Mouse (Mus musculus) CH12.LX (cell line): ENCODE results near the gene Rnf5. TPM values are rescaled to one million over a fixed set of nuclear protein-coding genes. Genes with fewer than 3 reads are reported as not detected.

ENCODE experiments used
- DNase-seq: peaks from one replicate; pipeline ENCODE4 v3.0.0-alpha.2; 2013; ENCODE audit errors: extremely low read depth
- H3K27ac ChIP-seq: 2 replicates; pipeline ENCODE4 v1.5.1; 2012; ENCODE audit warnings: low read depth, mild to moderate bottlenecking, control low read depth, moderate library complexity; ENCODE audit not compliant: insufficient read depth
- H3K27me3 ChIP-seq: replicated peaks from 2 replicates; pipeline ENCODE3; 2012; ENCODE audit warnings: inconsistent platforms
- H3K36me3 ChIP-seq, 2 experiments: replicated peaks in 1 of 2; 2 replicates each; pipeline versions ENCODE3 to v1.6.1; 2012; ENCODE audit warnings: inconsistent platforms in 1 of 2, low read length in 1 of 2, mild to moderate bottlenecking in 1 of 2, mixed read lengths in 1 of 2, moderate library complexity in 1 of 2; ENCODE audit not compliant: control insufficient read depth in 1 of 2, insufficient read depth in 1 of 2
- H3K4me1 ChIP-seq, 2 experiments: 2 replicates each; pipeline ENCODE4 v1.6.1; 2012; ENCODE audit warnings: inconsistent platforms in 1 of 2, moderate library complexity in 1 of 2; ENCODE audit not compliant: insufficient read depth in 2 of 2, control insufficient read depth in 1 of 2
- H3K4me2 ChIP-seq: 2 replicates; pipeline ENCODE4 v1.6.1; 2012; ENCODE audit warnings: low read depth, mild to moderate bottlenecking, control low read depth; ENCODE audit not compliant: poor library complexity, insufficient read depth, severe bottlenecking
- H3K4me3 ChIP-seq, 3 experiments: fragments of 150-350 bp in 1 of 3; sonication (generic) in 1 of 3; replicated peaks in 1 of 3; 2 replicates each; pipeline versions ENCODE3 to v1.5.1; 2011 to 2012; ENCODE audit warnings: low read depth in 2 of 3, low read length in 2 of 3, mild to moderate bottlenecking in 2 of 3, moderate library complexity in 2 of 3, control low read depth in 1 of 3, improper control_type of control experiment in 1 of 3, inconsistent platforms in 1 of 3, mixed read lengths in 1 of 3; ENCODE audit not compliant: poor library complexity in 1 of 3
- H3K79me2 ChIP-seq: replicated peaks from 2 replicates; pipeline ENCODE4 v1.6.1; 2012; ENCODE audit warnings: mild to moderate bottlenecking, moderate library complexity; ENCODE audit not compliant: control insufficient read depth, poor library complexity, insufficient read depth, severe bottlenecking; ENCODE audit errors: extremely low read depth
- H3K9ac ChIP-seq: 2 replicates; pipeline ENCODE4 v1.6.1; 2012; ENCODE audit warnings: low read depth, mild to moderate bottlenecking, control low read depth, moderate library complexity; ENCODE audit not compliant: insufficient read depth
- H3K9me3 ChIP-seq: replicated peaks from 2 replicates; pipeline ENCODE3; 2012; ENCODE audit warnings: low read length, inconsistent platforms, mixed read lengths
- CHD1 ChIP-seq: IDR thresholded peaks from 2 replicates; pipeline ENCODE4 v1.6.1; 2012; ENCODE audit warnings: low read depth, low read length, improper control_type of control experiment, inconsistent platforms
- CTCF ChIP-seq, 2 experiments: IDR thresholded peaks in 1 of 2; conservative IDR thresholded peaks in 1 of 2; 2 replicates each; pipeline ENCODE4 v1.5.1; 2011 to 2012; ENCODE audit warnings: low read depth in 2 of 2, low read length in 2 of 2, improper control_type of control experiment in 1 of 2, inconsistent platforms in 1 of 2, mild to moderate bottlenecking in 1 of 2, moderate library complexity in 1 of 2
- ELF1 ChIP-seq: IDR thresholded peaks from 2 replicates; pipeline ENCODE4 v1.6.1; 2014; ENCODE audit warnings: low read depth, mild to moderate bottlenecking, inconsistent platforms, low read length, improper control_type of control experiment
- EP300 ChIP-seq: IDR thresholded peaks from 2 replicates; pipeline ENCODE4 v1.6.1; 2011; ENCODE audit warnings: low read length, improper control_type of control experiment
- ETS1 ChIP-seq: conservative IDR thresholded peaks from 2 replicates; pipeline ENCODE4 v1.6.1; 2012; ENCODE audit warnings: low read depth, mild to moderate bottlenecking, inconsistent platforms, low read length, improper control_type of control experiment, moderate library complexity
- HCFC1 ChIP-seq: IDR thresholded peaks from 2 replicates; pipeline ENCODE4 v1.6.1; 2012; ENCODE audit warnings: low read depth, mild to moderate bottlenecking, inconsistent platforms, low read length, improper control_type of control experiment
- JUN ChIP-seq: IDR thresholded peaks from 2 replicates; pipeline ENCODE4 v1.6.1; 2011; ENCODE audit warnings: low read depth, mild to moderate bottlenecking, low read length, improper control_type of control experiment, moderate library complexity; ENCODE audit not compliant: insufficient read depth
- KAT2A ChIP-seq: IDR thresholded peaks from 2 replicates; pipeline ENCODE4 v1.6.1; 2012; ENCODE audit warnings: low read length, improper control_type of control experiment, inconsistent platforms; ENCODE audit not compliant: insufficient replicate concordance
- MAFK ChIP-seq: IDR thresholded peaks from 2 replicates; pipeline ENCODE4 v1.6.1; 2011; ENCODE audit warnings: low read length, improper control_type of control experiment; ENCODE audit not compliant: insufficient replicate concordance
- MAZ ChIP-seq: IDR thresholded peaks from 2 replicates; pipeline ENCODE4 v1.6.1; 2012; ENCODE audit warnings: low read depth, mild to moderate bottlenecking, inconsistent platforms, low read length, improper control_type of control experiment, moderate library complexity
- NELFE ChIP-seq: IDR thresholded peaks from 2 replicates; pipeline ENCODE4 v1.6.1; 2011; ENCODE audit warnings: low read depth, low read length, improper control_type of control experiment
- POLR2AphosphoS2 ChIP-seq: IDR thresholded peaks from 2 replicates; pipeline ENCODE4 v1.6.1; 2011; ENCODE audit warnings: low read depth, low read length, improper control_type of control experiment
- RCOR1 ChIP-seq: conservative IDR thresholded peaks from 2 replicates; pipeline ENCODE4 v1.6.1; 2012; ENCODE audit warnings: low read depth, mild to moderate bottlenecking, inconsistent platforms, low read length, improper control_type of control experiment
- TBP ChIP-seq: conservative IDR thresholded peaks from 2 replicates; pipeline ENCODE4 v1.6.1; 2011; ENCODE audit warnings: low read depth, low read length, improper control_type of control experiment
- TCF12 ChIP-seq: IDR thresholded peaks from 2 replicates; pipeline ENCODE4 v1.6.1; 2014; ENCODE audit warnings: low read depth, mild to moderate bottlenecking, inconsistent platforms, low read length, improper control_type of control experiment
- USF1 ChIP-seq: IDR thresholded peaks from 2 replicates; pipeline ENCODE4 v1.6.1; 2014; ENCODE audit warnings: low read depth, mild to moderate bottlenecking, inconsistent platforms, low read length, improper control_type of control experiment
- ZC3H11A ChIP-seq: IDR thresholded peaks from 2 replicates; pipeline ENCODE4 v1.6.1; 2012; ENCODE audit warnings: low read depth, mild to moderate bottlenecking, inconsistent platforms, low read length, improper control_type of control experiment
- ZMIZ1 ChIP-seq: IDR thresholded peaks from 2 replicates; pipeline ENCODE4 v1.6.1; 2012; ENCODE audit warnings: low read depth, mild to moderate bottlenecking, inconsistent platforms, low read length, improper control_type of control experiment
- dilution Hi-C: fragments of 300-500 bp; cut with MboI; formaldehyde crosslinking; loops from 2 replicates; pipeline ENCODE4 v1.14.3; 2020; ENCODE audit warnings: low sequenced_read_pairs; ENCODE audit not compliant: extremely low pct_unique_long_range_greater_than_20kb, extremely low pct_ligation_motif_present
- in situ Hi-C: fragments of 300-500 bp; cut with MboI; formaldehyde crosslinking; loops from 3 replicates; pipeline ENCODE4 v1.14.3; 2019; ENCODE audit warnings: low sequenced_read_pairs, low pct_ligation_motif_present, low pct_unique_long_range_greater_than_20kb, mixed read lengths
- polyA plus RNA-seq: library from polyadenylated mRNA; unstranded; fragments of >175 nt; gene quantifications from 2 replicates; pipeline ENCODE4 v1.2.1, GENCODE M21; 2012; ENCODE audit warnings: low read depth; ENCODE audit not compliant: insufficient read length
- total RNA-seq, 2 experiments: library from RNA; depleted of rRNA; stranded (reverse); fragments of 300-350 nt in 1 of 2; fragments of >200 nt in 1 of 2; gene quantifications; 2 replicates each; pipeline ENCODE4 v1.2.3; 2012 to 2014

Gene Rnf5
- total and polyA plus RNA-seq, 3 experiments: 8.4 to 35.1 (median 20.6) TPM

DNA sequence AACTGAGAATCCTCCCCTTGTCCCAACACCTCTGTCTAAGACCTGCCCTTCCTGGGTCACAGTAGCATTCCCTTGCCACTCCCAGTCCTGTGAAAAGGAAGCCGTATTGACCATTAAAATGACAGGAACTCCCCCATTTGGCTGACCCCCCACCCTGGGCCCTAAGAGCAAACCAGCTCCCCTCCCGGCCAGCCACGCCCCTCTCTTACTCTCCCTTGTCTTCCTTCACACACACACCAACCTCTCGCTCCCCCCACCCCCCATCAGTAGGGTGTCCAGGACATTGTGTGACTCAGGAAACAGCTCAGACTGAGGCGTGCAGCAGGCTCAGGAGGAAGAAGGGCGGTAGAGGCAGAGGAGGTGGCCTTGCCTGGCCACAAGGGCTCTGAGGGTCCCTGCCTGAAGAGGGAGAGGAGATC is 39.5 kb downstream of the Rnf5 start, which contains the start of gene Notch4:
Gene Notch4, plus strand, starts transcription at position 266 of the 419 bp plus-strand sequence.
- dilution Hi-C loops: no loop called here

DNA sequence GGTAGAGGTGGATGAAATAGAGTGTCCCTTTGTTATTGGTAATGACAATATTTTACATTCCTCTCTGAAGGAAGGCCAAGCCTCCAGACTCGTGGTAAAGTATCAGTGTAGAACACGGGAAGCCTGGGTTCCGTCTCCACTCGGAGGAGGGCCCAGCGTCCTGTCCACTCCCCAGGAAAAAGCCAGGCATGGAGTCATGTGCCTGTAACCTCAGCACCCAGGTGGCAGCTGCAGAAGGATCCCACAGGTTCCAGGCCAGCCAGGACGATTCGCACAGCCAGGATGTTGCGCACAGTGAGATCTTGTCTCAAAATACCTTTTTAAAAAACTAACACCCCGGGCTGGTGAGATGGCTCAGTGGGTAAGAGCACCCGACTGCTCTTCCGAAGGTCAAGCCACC is 40.1 kb downstream of the Rnf5 start:
- Histone ChIP-seq H3K27me3 (peaks cover 49% of the 10 kb centered on the region), H3K4me3 (no peak overlapping the region), H3K79me2 (no peaks in the 10 kb centered on the region), H3K36me3 (peaks cover 0 to under 1% of the 10 kb centered on the region in 2 experiments), H3K4me1 (peaks cover 0 to 9% of the 10 kb centered on the region in 2 experiments; a peak in 2 of 4 replicates), H3K4me2 (no peak overlapping the region), H3K9ac (no peak overlapping the region), H3K27ac (no peak overlapping the region), H3K9me3 (peaks cover 10% of the 10 kb centered on the region)
- DNase-seq: no peak
- in situ Hi-C loops (no loop called here), dilution Hi-C loops (no loop called here)
- TF ChIP-seq CHD1 (no peak), MAZ (no peak), EP300 (no peak), USF1 (no peak), CTCF (conservative IDR thresholded peaks at IDR 0.05 in 1 of 2, IDR thresholded peaks at IDR 0.05 in 1 of 2; ENCODE audit: low read depth in 2 of 2, low read length in 2 of 2) (no peak), TCF12 (no peak), JUN (no peak), KAT2A (no peak), HCFC1 (no peak)

More for the DNA sequence above, 39.5 kb downstream of the Rnf5 start, which contains the start of gene Notch4:
- no peak within 1 kb of the TSS for H3K4me3 ChIP-seq
- no peak within 1 kb of the TSS for H3K27ac ChIP-seq
- H3K4me2 ChIP-seq: no peak within 1 kb of the TSS
- no peaks in the 10 kb centered on the region for H3K36me3 ChIP-seq
- no peaks in the 10 kb centered on the region for H3K79me2 ChIP-seq
- peaks cover 53% of the 10 kb centered on the region for H3K27me3 ChIP-seq
- no peak within 1 kb of the TSS for H3K9ac ChIP-seq
- no peak for DNase-seq
- H3K4me1 ChIP-seq: peaks cover 0 to 9% of the 10 kb centered on the region in 2 experiments; a peak in 2 of 4 replicates
- peaks cover 10% of the 10 kb centered on the region for H3K9me3 ChIP-seq
- TF ChIP-seq ZMIZ1 (no peak), NELFE (no peak), CTCF (conservative IDR thresholded peaks at IDR 0.05 in 1 of 2, IDR thresholded peaks at IDR 0.05 in 1 of 2; ENCODE audit: low read depth in 2 of 2, low read length in 2 of 2) (no peak), HCFC1 (no peak), CHD1 (no peak), MAFK (no peak), TBP (no peak), USF1 (no peak), ETS1 (no peak), ELF1 (no peak), POLR2AphosphoS2 (no peak), TCF12 (no peak), ZC3H11A (no peak), RCOR1 (no peak), MAZ (no peak)
- in situ Hi-C loops: no loop called here
